Mouse (Mus musculus) mouse trophoblast stem cell (cell line): ENCODE results near the gene Adarb2.
"Not testable (repeated sequence)": the region's sequence is repeated elsewhere in the genome, so short reads cannot be mapped to it uniquely, and the experiment has no call there.

Source experiments
- in situ Hi-C, 2 experiments: fragments of 300-500 bp; cut with MseI, MboI; formaldehyde crosslinking; loops; 2 replicates in 1 of 2; 3 replicates in 1 of 2; pipeline ENCODE4 v1.15.1; 2025

Adarb2 gene

DNA sequence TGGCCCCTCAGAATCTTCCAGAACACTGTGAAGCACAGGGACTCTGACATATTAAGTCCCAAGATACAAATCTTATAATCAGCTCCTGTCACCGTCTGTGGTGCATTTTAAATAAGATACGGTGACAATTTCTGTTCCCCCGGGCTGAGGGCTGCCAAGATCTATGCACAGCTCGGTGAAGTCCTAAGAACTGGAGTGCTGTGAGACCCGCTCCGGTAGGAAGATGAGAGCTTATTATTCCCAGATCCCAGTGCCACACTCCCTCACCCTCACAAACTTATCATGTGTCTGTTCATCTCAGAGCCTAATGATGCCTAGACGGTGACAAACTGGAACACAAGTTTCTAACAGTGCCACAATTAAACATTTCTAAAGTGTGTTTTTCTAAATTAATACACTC lies 384.8 kb downstream of the Adarb2 start:
- in situ Hi-C loops, result no loop called here

DNA sequence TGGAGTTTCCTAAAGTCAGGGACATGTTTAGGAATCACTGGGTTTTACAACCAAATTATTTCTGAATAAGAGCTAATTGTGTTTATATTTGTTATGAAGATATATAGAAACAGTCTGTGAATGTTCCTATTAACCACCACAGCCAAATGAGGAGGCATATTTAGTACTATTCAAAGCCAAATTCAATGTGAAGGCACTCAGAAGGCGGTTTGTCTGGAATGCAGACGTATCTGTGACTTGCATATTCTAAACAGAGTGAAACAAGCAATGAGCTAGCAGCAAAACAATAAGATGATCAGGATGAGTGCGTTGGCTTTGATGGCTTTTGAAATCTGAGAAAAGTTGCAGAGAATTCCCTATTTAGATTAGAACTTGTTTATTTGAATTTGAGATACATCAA lies 387.8 kb downstream of the Adarb2 start:
- in situ Hi-C loops, result no loop called here

DNA sequence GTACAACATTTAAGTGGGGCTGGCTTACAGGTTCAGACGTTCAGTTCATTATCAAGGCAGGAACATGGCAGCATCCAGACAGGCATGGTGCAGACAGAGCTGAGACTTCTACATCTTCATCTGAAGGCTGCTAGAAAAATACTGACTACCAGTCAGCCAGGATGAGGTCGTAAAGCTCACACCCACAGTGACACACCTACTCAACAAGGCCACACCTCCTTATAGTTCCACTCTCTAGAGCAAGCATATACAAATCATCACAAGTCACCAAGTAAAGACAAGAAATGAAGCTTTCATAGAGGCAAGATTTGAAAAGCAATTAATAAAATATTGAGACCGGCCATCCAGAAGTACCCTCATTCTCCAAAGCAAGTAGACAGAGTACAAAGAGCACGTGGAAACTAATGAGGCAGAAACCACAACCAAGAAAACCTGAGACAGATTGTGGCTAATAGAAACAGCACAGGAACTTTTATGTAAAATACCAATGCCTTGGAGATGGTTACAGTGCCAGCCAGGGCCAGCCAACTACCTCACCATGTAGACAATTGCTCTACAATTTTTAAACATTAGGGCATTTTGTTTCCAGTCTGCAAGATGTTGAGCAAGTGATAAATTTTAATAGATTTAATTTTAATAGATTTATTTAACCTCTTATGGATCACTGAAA lies 394.4 kb downstream of the Adarb2 start:
- in situ Hi-C loops, result no loop called here

DNA sequence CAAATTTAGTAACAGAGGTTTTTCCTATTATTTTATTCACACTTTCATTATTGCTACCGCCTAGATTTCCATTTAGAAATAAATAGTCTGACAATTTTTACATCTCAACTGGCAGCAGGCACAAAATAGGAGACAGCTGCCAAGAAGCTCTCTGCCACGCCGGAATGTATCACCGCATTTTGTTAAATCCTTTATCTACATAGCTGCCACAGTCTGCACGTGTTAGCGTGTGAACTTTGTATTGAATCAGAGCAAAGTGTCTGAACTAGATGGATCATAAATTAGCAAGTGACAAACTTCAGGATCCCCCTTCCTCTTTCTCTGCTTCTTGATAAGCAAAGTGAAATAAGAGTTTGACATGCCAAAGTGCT lies 395.0 kb downstream of the Adarb2 start:
- in situ Hi-C loops, result no loop called here

DNA sequence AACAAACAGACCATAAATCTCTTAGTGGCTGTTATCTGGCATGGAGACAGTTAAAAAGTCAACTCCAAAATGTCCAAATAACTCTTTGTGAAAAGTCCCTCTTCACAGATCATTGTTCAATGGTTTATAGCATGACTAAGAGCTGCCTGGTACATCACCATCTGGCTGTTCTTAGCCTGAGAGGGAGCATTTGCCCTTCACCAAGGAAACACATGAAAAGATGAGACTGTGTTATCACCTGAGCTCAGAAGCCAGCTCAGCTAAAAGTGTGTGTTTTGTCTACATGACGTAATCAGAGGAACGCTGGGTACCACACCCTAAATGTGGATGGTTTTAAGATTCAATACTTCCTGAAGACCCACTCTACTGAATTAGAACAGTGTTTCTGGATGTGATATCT lies 403.0 kb downstream of the Adarb2 start:
- in situ Hi-C loops, result no loop called here

DNA sequence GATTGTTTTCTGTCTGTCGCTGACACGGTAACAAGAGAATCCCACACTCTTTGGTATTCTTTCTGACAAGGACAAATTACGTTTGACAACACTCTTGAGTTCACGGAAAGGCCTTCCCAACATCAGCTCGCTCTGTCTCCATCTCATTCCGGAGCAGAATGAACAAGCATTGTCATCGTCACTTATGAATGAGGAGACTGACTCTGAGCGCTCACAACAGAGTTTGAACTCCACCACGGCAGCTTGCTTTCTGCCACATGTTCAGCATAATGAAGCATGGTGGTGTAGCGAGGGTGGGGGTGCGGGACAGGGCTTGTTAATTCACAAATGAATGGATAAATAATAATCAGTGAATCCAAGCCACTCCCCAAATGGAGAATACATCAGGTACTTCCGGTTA lies 405.4 kb downstream of the Adarb2 start:
- in situ Hi-C loops, result no loop called here

DNA sequence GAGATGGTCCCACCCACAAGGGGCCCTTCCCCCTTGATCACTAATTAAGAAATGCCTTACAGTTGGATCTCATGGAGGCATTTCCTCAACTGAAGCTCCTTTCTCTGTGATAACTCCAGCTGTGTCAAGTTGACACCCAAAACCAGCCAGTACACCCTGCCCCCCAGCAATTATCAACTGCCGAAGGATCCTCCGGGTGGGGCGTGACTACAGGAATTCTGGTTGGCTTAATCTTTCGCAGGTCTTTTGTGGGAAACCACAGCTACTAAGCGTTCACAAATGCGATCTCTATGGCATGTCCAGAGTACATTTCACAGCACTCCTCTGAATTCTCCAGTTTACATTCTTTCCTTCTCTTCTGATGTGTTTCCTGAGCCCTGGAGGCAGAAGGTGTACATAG lies 406.3 kb downstream of the Adarb2 start:
- in situ Hi-C loops, result not testable (repeated sequence)

DNA sequence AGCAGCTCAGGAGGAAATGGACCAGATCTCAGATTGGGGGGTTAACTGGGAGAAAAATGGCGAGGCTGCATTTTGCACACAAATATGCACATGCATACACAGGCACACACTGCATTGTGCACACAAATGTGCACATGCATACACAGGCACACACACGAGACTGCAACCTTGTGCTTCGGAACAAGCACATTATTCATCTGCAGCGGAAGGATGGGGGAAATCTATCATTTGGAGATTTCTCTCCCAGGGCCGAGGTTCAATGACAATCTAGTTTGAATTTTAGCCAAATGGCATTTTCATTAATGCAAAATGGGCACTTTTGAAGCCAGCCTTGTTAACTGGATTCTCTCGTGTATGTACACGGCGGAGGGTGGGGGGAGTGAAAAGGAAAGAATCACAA lies 408.3 kb downstream of the Adarb2 start:
- in situ Hi-C loops, result no loop called here

DNA sequence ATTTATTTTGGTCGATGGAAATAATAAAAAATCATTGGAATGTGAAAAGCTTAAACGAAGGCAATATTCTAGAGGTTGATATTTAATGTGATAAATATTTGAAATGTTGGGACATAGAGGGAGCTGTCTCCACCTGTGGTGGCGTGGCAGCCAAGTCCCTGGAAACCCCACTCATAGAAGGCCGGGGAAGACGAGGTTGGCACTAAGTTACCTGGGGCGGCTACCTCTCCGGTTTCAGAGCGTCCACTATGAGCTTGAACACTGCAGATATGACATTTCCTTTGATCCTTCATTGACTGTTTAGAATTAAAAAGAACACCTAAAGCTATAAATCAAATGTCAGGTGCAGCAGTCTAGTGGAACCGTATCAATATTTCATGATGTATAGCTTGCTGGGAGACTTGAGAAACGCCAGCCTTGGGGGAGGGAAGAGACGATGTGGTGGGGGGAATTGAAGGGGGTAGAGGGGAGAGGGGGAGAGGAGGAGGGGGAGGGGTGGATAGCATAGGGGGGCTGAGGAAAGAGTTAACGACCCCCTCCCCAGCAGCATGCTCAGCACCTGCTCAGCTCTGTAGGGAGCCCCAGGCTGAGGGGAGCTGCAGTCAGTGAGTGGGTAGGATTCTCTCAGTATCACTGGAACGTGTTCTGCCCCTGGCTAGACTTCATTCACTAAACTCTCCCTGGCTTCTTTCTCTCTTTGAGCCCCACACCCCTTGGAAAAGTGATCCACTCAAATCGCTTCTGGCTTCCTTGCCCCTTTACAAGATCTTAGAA lies 410.1 kb downstream of the Adarb2 start:
- in situ Hi-C loops, result no loop called here

DNA sequence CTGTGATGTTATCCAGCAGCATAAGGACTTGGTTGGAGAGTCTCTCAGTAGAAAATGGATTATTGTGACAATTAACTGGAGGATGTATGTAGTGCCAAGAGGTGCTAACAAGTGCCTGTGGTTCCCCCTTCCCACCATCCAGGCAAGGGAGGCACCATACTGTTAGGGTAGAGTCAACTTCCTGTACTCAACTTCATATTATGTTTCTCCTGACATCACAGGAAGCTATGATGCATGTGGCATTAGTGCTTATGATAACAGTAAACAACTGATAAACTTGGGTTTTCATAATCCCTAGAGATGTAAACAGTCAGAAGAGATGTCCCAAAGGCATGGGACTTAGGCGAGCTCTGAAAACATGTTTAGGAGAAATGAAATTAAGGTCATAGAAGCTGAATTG lies 414.0 kb downstream of the Adarb2 start:
- in situ Hi-C loops, result no loop called here

DNA sequence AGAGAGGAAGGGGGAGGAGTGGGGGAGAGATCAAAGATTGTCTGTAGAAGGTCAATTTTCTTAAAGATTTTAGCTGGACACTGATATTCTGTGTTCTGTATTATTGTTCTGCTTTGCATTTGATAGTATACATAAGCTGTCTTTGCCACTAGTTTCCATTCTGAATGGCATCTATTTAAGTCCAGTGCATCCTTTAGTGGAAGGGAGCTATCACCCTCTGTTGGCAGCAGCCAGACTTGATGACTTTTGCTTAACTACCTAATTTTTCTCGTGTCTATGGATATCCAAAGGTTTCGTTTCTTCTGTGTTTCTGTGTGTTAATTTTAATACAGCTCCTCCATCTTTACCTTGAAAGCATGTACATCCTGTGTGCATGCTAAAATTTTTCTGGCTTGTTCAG lies 419.6 kb downstream of the Adarb2 start:
- in situ Hi-C loops, result no loop called here

DNA sequence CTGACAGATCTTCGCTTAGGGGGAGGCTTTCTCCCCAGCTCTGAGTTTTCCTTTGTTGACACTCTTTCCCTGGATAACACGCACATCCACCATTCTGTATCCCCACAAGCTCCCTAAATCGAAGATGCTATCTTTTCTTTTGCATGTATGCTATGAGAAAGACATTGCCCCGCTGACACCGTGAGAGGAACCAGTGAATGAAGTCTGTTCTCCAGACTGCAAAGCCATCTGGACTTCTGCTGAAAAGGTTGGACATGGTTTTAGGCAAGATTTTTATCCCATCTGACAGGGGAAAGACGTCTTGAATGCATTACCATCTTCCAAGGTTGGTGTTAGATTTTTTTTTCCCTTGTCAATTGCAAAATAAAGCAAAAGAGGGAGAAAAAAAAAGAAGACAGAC lies 426.9 kb downstream of the Adarb2 start:
- in situ Hi-C loops, result no loop called here

DNA sequence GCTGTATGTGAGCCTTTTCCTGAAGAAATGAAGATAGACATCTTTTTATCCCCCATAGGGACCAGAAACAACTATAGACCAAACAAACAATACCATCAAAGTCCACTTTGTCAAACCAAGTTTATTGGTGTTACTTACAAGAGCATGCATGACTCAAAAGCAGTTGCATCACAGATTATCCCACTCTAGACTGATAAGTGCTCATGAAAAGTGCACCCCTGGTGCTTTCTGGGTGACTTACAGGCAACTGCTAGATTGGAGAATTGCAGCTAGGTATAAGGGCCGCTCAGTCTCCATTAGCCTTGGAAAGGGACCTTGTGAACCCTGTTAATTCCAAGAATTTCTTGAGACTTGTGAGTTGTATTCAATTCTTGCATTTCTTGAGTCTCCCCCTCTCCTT lies 429.0 kb downstream of the Adarb2 start:
- in situ Hi-C loops, result no loop called here

DNA sequence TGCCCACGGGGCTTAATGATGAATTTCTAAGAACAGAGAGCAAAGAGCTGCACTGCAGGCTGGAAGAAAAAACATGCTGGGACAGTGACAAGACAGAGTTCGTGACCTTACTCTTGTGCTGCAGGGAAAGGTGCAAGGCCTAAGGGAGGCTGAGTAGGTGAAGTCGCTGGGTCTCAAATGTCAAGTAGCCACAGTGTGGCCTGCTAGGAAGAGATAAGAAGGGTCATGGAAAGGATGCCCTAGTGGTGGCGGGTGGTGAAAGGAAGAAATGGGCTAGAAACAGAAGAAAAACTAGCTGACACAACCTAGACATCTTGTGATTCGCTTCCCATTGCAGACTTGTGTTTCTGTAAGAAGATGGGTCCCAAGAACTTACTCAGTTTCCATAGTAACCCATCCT lies 429.4 kb downstream of the Adarb2 start:
- in situ Hi-C loops, result no loop called here

DNA sequence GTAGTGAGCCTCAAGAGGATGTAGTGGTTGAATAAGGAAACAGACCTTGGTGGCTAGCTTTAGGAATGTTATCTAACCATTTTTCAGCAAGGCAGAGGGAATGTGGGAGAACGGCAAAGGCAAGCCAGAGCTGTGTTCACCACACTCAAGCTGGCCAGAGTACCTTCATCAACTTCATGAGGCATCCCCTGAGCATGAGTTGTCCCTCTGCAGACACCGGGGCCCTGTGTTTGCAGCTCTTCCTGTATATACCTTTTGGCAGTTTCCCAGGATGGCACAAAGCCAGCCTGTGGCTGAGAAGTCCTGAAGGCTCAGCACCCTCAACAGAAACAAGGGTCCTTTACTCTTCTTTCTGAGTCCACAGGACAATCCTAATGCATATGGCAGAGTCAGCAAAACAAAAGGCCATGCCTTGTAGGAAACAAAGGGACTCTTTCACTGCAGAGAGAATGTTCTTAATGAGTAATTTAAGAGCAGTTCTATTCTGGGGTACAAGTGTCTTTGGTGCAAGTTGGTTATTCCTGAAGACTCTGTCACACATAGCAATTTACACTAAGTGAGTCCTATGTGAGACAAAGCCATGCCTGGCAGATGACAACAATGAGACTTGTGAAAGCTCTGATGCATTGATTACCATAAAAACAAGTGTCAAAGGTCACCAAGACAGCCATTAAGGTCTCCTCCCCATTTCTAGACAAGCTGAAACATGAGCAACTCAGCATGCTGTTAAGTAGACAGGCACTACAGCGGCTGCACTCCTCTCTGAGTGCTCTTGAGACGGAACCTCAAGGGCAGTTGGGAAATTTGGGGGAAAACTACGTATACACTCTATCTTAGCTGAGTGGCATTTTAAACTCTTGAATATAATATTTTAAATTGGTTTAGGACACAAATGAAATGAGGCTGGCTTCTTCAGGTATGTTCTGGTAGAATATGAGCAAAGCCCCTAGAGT lies 431.0 kb downstream of the Adarb2 start:
- in situ Hi-C loops, result no loop called here

DNA sequence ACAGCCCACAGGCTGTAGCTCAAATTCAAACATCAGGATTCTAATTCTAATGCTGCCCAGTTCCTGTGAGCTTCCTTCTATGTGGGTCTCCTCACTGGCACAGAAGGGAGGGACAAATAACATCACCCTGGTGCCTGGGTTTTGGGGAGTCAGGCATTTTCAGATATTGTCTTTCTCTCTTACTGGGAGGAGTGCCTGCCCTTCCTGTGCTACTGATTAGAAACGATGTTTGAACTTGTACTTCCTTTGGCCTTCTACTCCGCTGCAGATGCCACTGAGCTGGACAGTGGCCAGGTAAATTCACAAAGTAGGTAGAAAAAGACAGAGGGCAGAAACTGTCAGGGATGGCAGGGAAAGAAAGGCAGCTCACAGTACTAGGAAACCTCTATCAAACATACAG lies 439.4 kb downstream of the Adarb2 start:
- in situ Hi-C loops, result no loop called here

DNA sequence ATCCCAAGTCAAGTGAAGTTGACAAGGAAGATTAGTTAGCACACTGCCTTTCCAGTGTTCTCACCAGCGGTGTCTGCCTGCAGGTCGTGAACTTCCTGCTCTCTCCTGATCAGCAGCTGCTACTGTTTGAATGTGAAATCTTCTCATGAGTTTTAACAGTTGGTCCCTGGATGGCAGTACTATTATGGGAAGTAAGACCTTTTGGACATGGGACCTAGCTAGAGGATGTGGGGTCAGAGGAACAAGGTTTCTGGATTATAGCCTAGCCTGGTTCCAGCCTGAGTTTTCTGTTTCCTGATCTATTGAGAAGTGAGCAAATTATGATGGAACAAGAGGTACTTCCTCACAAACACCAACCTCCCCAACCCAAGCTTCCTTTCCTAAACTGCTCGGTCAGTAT lies 441.3 kb downstream of the Adarb2 start:
- in situ Hi-C loops, result no loop called here

DNA sequence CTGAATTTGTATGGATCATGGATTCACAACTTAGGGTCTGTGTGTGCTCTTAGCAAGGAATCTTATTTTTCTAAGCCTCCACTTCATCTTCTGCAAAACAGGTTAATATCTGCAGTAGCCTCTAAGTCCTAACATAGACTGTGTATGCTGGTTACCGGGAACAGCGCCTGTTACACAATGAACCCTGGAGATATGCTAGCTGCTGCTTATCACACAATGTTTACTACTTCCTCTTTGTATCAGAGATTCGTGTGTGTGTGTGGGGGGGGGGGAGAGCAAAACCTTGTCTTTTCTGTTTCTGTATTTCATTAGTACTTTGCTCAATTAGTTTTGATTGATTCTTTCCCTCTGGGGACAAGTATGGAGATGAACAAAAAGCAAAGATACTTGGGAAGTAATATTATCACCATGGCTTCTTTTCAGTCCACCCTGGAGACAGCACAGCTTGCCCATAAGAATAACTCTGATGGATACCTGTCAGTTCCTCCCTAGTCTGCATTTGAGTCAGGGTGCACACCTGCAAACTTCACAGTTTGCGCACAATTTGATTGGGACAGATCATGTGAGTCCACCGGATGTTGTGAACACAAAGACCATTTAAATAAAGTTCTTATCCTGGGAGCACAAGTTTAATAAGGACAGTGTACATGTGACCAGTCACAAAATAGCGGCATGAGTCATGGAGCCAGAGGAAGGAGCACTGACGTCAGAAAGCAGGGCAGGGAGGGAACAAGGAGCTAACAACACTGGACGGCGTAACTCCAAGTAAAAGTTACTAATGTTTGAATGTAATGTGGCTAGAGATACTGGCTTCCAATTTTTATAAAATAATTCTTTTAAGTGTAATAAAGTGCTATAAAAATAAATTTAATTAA lies 442.4 kb downstream of the Adarb2 start:
- in situ Hi-C loops, result no loop called here

DNA sequence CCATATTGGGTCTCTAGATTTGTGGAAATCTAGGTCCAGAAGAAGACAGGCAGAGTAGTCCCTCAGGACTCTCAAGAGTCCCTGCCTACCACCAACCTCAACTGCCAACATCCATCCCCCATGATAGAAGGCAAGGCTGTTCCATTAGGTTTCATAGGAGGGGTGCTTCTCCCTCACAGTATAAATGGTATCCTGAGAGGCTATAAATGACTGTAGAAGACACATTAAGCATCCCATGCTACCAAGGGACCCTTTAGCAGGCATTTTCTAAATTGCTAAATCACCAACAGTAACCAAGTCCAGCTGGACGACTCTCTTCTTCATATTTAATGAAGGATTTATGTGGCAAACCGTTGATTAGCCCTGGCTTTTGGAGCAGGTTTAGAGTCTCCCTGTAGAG lies 446.6 kb downstream of the Adarb2 start:
- in situ Hi-C loops, result no loop called here

DNA sequence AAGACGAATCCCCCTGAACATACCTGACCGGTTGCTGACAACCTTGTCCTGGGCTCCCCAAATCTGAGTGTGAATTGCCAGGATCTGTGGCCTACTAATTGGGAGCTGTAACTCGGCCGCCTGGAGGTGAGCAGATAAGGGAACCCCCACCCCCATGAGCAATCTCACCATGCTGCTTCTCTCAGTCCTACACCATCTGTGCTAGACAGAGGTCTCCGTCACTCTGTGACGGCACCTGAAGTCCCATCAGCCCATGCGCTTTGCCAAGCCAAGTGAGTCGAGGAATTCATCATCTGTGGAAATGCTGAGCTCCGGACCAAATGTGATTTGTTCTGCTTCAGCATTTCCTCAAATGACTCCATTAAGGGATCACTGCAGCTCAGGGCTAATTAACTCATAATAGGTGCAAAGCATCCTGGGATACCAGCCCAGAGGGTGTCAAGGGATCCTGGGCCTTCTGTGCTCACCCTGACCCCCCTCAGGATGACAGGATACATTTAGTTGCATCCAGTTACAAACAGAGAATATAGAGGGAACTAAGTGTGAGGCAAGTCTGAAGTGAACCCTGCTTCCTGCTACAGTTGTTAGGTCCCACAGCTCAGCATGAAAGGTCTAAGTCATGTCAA lies 462.1 kb downstream of the Adarb2 start:
- in situ Hi-C loops, result no loop called here

DNA sequence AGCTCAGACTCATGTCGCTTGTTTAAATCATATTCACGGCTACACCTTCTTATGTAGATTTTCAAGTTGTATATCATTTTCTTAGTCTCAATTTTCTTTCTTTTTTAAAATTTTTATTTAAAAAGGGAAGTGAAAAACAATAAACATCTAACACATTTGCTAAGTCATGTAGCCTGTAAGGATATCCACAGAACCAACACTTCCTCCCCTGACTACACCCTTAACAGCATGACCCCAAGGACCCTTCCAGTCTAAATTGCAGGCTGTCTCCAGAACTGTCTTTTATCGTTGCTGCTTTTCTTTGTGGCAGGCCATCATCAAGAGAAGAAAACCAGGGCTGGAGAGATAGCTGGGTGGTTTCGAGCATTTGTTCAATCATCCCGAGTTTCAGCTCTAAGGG lies 474.5 kb downstream of the Adarb2 start:
- in situ Hi-C loops, result no loop called here
